Mouse (Mus musculus) left cerebral cortex, postnatal 36 days (tissue): ENCODE data around the gene Tmem63a. TPM values are rescaled to one million over a fixed set of nuclear protein-coding genes. Genes with fewer than 3 reads are reported as not detected.
A peak's percentile ranks its signal among the peaks of the same experiment; 100 is the strongest.
"Not testable (repeated sequence)": the region's sequence is repeated elsewhere in the genome, so short reads cannot be mapped to it uniquely, and the experiment has no call there.

Experiments
- DNase-seq, 2 experiments: peaks; one replicate each; pipeline ENCODE4 v3.0.0; 2021 to 2022; ENCODE audit warnings: low spot score in 2 of 2, mixed read lengths in 1 of 2
- intact Hi-C: fragments of 180-260 bp; cut with DNase I; formaldehyde crosslinking; loops from one replicate; pipeline ENCODE4 v1.15.1; 2025
- total RNA-seq, 2 experiments: library from RNA; stranded (reverse); gene quantifications; 2 replicates each; pipeline ENCODE4 v1.2.3; 2021

Gene Tmem63a
- 10 to 100 TPM; 13.8 to 20.6 TPM for total RNA-seq

GRCm38 (mm10) chr1:180942166-180943031 lies at the start of gene Tmem63a:
TSS of gene Tmem63a (plus strand) at chr1:180942344.
- intact Hi-C loops, result no loop called here
- peak; percentile 30 to 47 for DNase-seq

GRCm38 (mm10) chr1:180892808-180893207 lies 49.3 kb upstream of the Tmem63a start, which contains the start of gene Lefty2:
TSS of gene Lefty2 (plus strand) at chr1:180893108.
- intact Hi-C loops, result loop anchor here (10.0 kb wide), 1 partner anchor 152 kb away; no protein-coding TSS in a partner anchor
- DNase-seq, result no peak

- DNase-seq, result not testable (repeated sequence)
- intact Hi-C loops, result loop anchor here (10.0 kb wide), 1 partner anchor 150 kb away; no protein-coding TSS in a partner anchor
Measured at GRCm38 (mm10) chr1:180894088-180894987, 47.8 kb upstream of the Tmem63a start.

- DNase-seq, result no peak
- intact Hi-C loops, result loop anchor here (2.0 kb wide), 1 partner anchor 74 kb away; no protein-coding TSS in a partner anchor
Measured at GRCm38 (mm10) chr1:180901107-180901506, 41.0 kb upstream of the Tmem63a start.

GRCm38 (mm10) chr1:180902915-180903314 lies 39.2 kb upstream of the Tmem63a start:
- intact Hi-C loops, result no loop called here
- DNase-seq, result no peak

GRCm38 (mm10) chr1:180903666-180904038 lies 38.5 kb upstream of the Tmem63a start:
- intact Hi-C loops, result no loop called here
- DNase-seq, result no peak

GRCm38 (mm10) chr1:180904039-180904814 lies 37.9 kb upstream of the Tmem63a start, which contains the start of gene Pycr2:
TSS of gene Pycr2 (plus strand) at chr1:180904293.
- peak; percentile 90 to 92 for DNase-seq
- intact Hi-C loops, result no loop called here

- no peak for DNase-seq
- intact Hi-C loops, result no loop called here
Measured at GRCm38 (mm10) chr1:180904815-180905080, 37.4 kb upstream of the Tmem63a start.

GRCm38 (mm10) chr1:180905307-180905706 lies 36.8 kb upstream of the Tmem63a start:
- DNase-seq, result no peak
- intact Hi-C loops, result no loop called here

GRCm38 (mm10) chr1:180905876-180906275 lies 36.3 kb upstream of the Tmem63a start:
- DNase-seq, result no peak
- intact Hi-C loops, result no loop called here

- intact Hi-C loops, result no loop called here
- DNase-seq, result no peak
Measured at GRCm38 (mm10) chr1:180906461-180907147, 35.5 kb upstream of the Tmem63a start.

- intact Hi-C loops, result no loop called here
- DNase-seq, result no peak
Measured at GRCm38 (mm10) chr1:180911138-180911537, 31.0 kb upstream of the Tmem63a start.

GRCm38 (mm10) chr1:180911653-180912287 lies 30.4 kb upstream of the Tmem63a start:
- intact Hi-C loops, result no loop called here
- no peak for DNase-seq

- DNase-seq, result no peak
- intact Hi-C loops, result no loop called here
Measured at GRCm38 (mm10) chr1:180912792-180913191, 29.4 kb upstream of the Tmem63a start.

- intact Hi-C loops, result no loop called here
- DNase-seq, result no peak
Measured at GRCm38 (mm10) chr1:180913797-180914196, 28.3 kb upstream of the Tmem63a start.

GRCm38 (mm10) chr1:180916425-180916824 lies 25.7 kb upstream of the Tmem63a start:
- no peak for DNase-seq
- intact Hi-C loops, result no loop called here

GRCm38 (mm10) chr1:180917053-180917452 lies 25.1 kb upstream of the Tmem63a start:
- intact Hi-C loops, result no loop called here
- no peak for DNase-seq

GRCm38 (mm10) chr1:180919686-180920085 lies 22.5 kb upstream of the Tmem63a start:
- intact Hi-C loops, result loop anchor here (2.0 kb wide), 1 partner anchor 19 kb away; no protein-coding TSS in a partner anchor
- DNase-seq, result no peak
